Mouse (Mus musculus): Measurements from ENCODE around the gene Cntn3.
"Not testable (repeated sequence)": the region's sequence is repeated elsewhere in the genome, so short reads cannot be mapped to it uniquely, and the experiment has no call there.

Gene Cntn3

GRCm38 (mm10) chr6:102573001-102573400 lies at the start of gene Cntn3:
Cntn3 (minus strand) TSS chr6:102573101.
- not testable (repeated sequence) for DNase-seq

- DNase-seq = no peak
These were observed 27.9 kb upstream of the Cntn3 start for GRCm38 (mm10) chr6:102600773-102601172.

GRCm38 (mm10) chr6:102597756-102598155 lies 24.9 kb upstream of the Cntn3 start:
- no peak for DNase-seq

- DNase-seq = no peak
These were observed 17.2 kb upstream of the Cntn3 start for GRCm38 (mm10) chr6:102590151-102590550.

GRCm38 (mm10) chr6:102589311-102589710 lies 16.4 kb upstream of the Cntn3 start:
- no peak for DNase-seq

GRCm38 (mm10) chr6:102586056-102586455 lies 13.2 kb upstream of the Cntn3 start:
- DNase-seq = no peak

GRCm38 (mm10) chr6:102583578-102583977 lies 10.7 kb upstream of the Cntn3 start:
- no peak for DNase-seq

GRCm38 (mm10) chr6:102567496-102567895 lies 5.4 kb downstream of the Cntn3 start:
- DNase-seq = no peak

GRCm38 (mm10) chr6:102565228-102565627 lies 7.7 kb downstream of the Cntn3 start:
- DNase-seq = no peak

- no peak for DNase-seq
These were observed 8.7 kb downstream of the Cntn3 start for GRCm38 (mm10) chr6:102564011-102564731.

GRCm38 (mm10) chr6:102563431-102563830 lies 9.5 kb downstream of the Cntn3 start:
- DNase-seq = no peak

- DNase-seq = no peak
These were observed 15.4 kb downstream of the Cntn3 start for GRCm38 (mm10) chr6:102557521-102557920.

GRCm38 (mm10) chr6:102556497-102556896 lies 16.4 kb downstream of the Cntn3 start:
- no peak for DNase-seq

GRCm38 (mm10) chr6:102555814-102556437 lies 17.0 kb downstream of the Cntn3 start:
- no peak for DNase-seq

GRCm38 (mm10) chr6:102555067-102555657 lies 17.7 kb downstream of the Cntn3 start:
- DNase-seq = no peak

- DNase-seq = no peak
These were observed 31.1 kb downstream of the Cntn3 start for GRCm38 (mm10) chr6:102541633-102542412.

GRCm38 (mm10) chr6:102535599-102535998 lies 37.3 kb downstream of the Cntn3 start:
- no peak for DNase-seq

GRCm38 (mm10) chr6:102523037-102523436 lies 49.9 kb downstream of the Cntn3 start:
- DNase-seq = no peak

GRCm38 (mm10) chr6:102520977-102521376 lies 51.9 kb downstream of the Cntn3 start:
- no peak for DNase-seq

- DNase-seq = no peak
These were observed 57.7 kb downstream of the Cntn3 start for GRCm38 (mm10) chr6:102515231-102515630.

GRCm38 (mm10) chr6:102512085-102512484 lies 60.8 kb downstream of the Cntn3 start:
- DNase-seq = no peak

- DNase-seq = no peak
These were observed 87.4 kb downstream of the Cntn3 start for GRCm38 (mm10) chr6:102485509-102485908.

GRCm38 (mm10) chr6:102478320-102479080 lies 94.4 kb downstream of the Cntn3 start:
- DNase-seq = no peak

All from thymus, postnatal 14 days (tissue).